Mouse (Mus musculus) limb, embryonic 11.5 days (tissue): ENCODE results near the gene Sh3bp5l. TPM values are rescaled to one million over a fixed set of nuclear protein-coding genes. Genes with fewer than 3 reads are reported as not detected.

Experiments
- ATAC-seq: fragments of 200-750 bp; cut with Nextera tagmentation; 2 replicates; pipeline ENCODE4 v1.8.0; 2017; ENCODE audit warnings: low read depth; ENCODE audit not compliant: insufficient number of reproducible peaks, low FRiP score, low TSS enrichment
- DNase-seq: peaks from one replicate; pipeline ENCODE4 v3.0.0-alpha.2; 2015; ENCODE audit warnings: low spot score
- H3K27ac ChIP-seq: fragments of 300-500 bp; sonication (generic); replicated peaks from 2 replicates; pipeline ENCODE4 v1.5.1; 2014; ENCODE audit warnings: low read depth, mild to moderate bottlenecking, low read length
- H3K27me3 ChIP-seq: fragments of 300-500 bp; sonication (generic); 2 replicates; pipeline ENCODE4 v1.6.1; 2014; ENCODE audit warnings: mild to moderate bottlenecking, low read length, mixed read lengths; ENCODE audit not compliant: control insufficient read depth, insufficient read depth
- H3K36me3 ChIP-seq: fragments of 300-500 bp; sonication (generic); 2 replicates; pipeline ENCODE4 v1.6.1; 2014; ENCODE audit warnings: mild to moderate bottlenecking, low read length, moderate library complexity, mixed read lengths; ENCODE audit not compliant: control insufficient read depth, insufficient read depth
- H3K4me1 ChIP-seq: fragments of 300-500 bp; sonication (generic); 2 replicates; pipeline ENCODE4 v1.6.1; 2014; ENCODE audit warnings: low read length, mixed read lengths; ENCODE audit not compliant: control insufficient read depth, insufficient read depth
- H3K4me2 ChIP-seq: fragments of 300-500 bp; sonication (generic); 2 replicates; pipeline ENCODE4 v1.6.1; 2014; ENCODE audit warnings: low read depth, mild to moderate bottlenecking, moderate library complexity; ENCODE audit not compliant: severe bottlenecking
- H3K4me3 ChIP-seq: fragments of 300-500 bp; sonication (generic); 2 replicates; pipeline ENCODE4 v1.5.1; 2014; ENCODE audit warnings: low read depth, low read length
- H3K9ac ChIP-seq: fragments of 300-500 bp; sonication (generic); 2 replicates; pipeline ENCODE4 v1.6.1; 2014; ENCODE audit warnings: mild to moderate bottlenecking, low read length
- H3K9me3 ChIP-seq: fragments of 300-500 bp; sonication (generic); 2 replicates; pipeline ENCODE4 v1.6.1; 2016; ENCODE audit warnings: low read length; ENCODE audit not compliant: control insufficient read depth
- WGBS: fragments of 180-500 bp; shearing (Covaris S2); extraction: QIAGEN DNeasy Blood & Tissue Kit; methylation state at CpG from one replicate; pipeline ENCODE4 v1.1.7; 2014; 5-methylcytosine and 5-hydroxymethylcytosine counted together
- polyA plus RNA-seq: library from polyadenylated mRNA; unstranded; fragments of >200 nt; fragmentation: Nextera tagmentation; extraction: Ambion mirVana; gene quantifications from 2 replicates; pipeline ENCODE4 v1.2.1, GENCODE M21; 2014

Sh3bp5l gene
- polyA plus RNA-seq, result 27.0 and 27.7 TPM in 2 replicates

DNA sequence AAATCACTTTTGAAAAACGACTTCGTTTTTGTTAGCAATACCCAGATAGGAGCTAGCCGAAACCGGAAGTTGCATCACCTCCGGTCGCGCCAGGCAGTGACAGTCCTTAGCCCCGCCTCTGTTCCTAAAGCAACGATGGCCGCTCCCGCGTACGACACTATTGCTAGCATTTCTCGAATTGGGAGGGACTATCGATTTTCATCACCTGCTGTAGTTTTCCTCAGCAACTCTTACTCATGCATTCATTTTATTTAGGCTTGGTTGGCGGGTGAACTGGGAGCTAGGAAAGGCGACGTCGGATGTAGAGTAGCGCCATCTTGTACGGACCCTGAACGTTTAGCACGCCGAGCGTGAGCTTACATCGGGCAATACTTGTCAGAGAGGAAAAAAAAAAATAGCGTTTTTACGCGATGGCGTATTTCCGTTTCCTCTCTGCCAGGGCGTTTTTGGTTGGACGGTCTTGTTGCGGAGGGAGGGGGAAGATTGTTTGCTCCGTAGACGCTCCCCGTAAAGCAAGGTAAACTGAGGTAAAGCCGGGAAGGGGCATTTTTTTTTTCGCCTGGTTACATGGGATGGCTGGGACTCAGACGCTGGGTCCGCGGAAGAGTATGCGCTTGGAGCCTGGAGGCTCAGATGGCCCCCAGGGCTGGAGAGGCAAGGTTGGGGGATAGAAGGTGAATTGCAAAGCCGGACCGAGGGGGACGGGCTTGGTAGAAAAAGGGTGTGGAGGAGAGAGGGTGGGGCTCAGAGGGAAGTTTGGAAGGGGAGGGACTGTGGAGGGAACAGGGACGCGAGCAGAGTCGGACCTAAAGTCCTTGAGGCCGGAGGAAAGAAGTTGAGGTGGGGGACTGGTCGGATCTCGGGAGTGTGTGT lies at the start of gene Sh3bp5l, which contains the start of gene Zfp672:
TSS of gene Sh3bp5l (plus strand) at position 449 of the 873 bp plus-strand sequence.
TSS of gene Zfp672 (minus strand) at position 64 of the 873 bp plus-strand sequence.
- H3K9me3 ChIP-seq, result no peaks in the 10 kb centered on the region
- H3K9ac ChIP-seq, result peak within 1 kb of the TSS; percentile 84
- peak within 1 kb of the TSS; percentile 96 for H3K4me2 ChIP-seq
- H3K27me3 ChIP-seq, result no peaks in the 10 kb centered on the region
- no peaks in the 10 kb centered on the region for H3K36me3 ChIP-seq
- ATAC-seq, result peak; percentile 93
- peak within 1 kb of the TSS; percentile 79 for H3K4me3 ChIP-seq
- under 1% methylated on average over 52 of the region's 52 CpGs for WGBS
- DNase-seq, result peak; percentile 91
- H3K4me1 ChIP-seq, result peaks cover 14% of the 10 kb centered on the region
- H3K27ac ChIP-seq, result no peak within 1 kb of the TSS

DNA sequence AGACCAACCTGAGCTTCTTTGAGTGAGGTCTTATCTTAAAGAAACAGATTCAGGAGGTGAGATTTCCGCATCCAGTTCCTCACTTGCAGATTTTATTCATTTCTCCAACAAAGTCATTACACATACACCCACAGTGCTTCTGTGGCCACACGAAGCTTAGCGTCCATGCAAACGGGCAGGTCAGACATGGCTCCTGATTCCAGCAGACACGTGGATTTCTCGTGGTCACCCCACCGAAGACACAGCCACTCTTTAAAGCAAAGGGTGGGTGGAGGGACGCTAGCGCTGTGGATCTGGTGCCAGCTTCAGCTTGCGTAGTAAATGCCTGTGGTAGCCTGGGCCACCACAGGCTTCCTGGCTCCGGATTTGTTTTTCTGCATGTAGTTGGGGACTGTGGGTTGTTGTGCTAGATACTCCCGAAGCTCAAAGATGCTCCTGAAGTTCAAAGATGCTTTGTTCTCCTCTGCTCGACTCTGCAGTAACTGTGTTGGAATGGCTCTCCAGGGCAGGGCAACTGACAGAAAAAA lies 48.5 kb upstream of the Sh3bp5l start:
- no peak overlapping the region for H3K9ac ChIP-seq
- WGBS, result 89% methylated on average over 13 of the region's 13 CpGs
- DNase-seq, result no peak
- H3K36me3 ChIP-seq, result no peaks in the 10 kb centered on the region
- no peak for ATAC-seq
- no peaks in the 10 kb centered on the region for H3K4me1 ChIP-seq
- H3K4me3 ChIP-seq, result no peak overlapping the region
- no peaks in the 10 kb centered on the region for H3K27me3 ChIP-seq
- no peaks in the 10 kb centered on the region for H3K9me3 ChIP-seq
- no peak overlapping the region for H3K27ac ChIP-seq
- no peak overlapping the region for H3K4me2 ChIP-seq

DNA sequence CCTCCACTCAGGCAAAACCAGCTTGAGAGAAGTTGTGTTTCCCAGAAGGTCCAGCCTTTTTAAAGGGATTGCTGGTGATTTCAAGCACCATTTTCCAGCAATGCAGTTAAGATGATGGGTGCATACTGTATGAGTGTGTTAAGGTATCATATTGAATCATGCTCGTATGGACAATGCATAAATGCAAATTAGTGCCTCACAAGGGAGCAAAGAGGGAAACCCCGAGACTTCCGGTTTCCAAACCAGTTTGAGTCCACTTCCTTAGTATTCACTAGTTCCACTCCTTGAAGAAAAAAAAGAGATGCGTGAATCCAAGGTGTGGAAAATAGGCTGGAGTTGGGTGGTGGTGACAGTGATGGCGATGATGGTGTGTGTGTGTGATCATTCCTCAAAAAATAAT lies 48.0 kb upstream of the Sh3bp5l start:
- 86% methylated on average over 5 of the region's 5 CpGs for WGBS
- no peaks in the 10 kb centered on the region for H3K36me3 ChIP-seq
- ATAC-seq (no peak), DNase-seq (no peak)
- no peaks in the 10 kb centered on the region for H3K9me3 ChIP-seq
- no peak overlapping the region for H3K27ac ChIP-seq
- H3K9ac ChIP-seq, result no peak overlapping the region
- no peaks in the 10 kb centered on the region for H3K27me3 ChIP-seq
- H3K4me1 ChIP-seq, result no peaks in the 10 kb centered on the region
- no peak overlapping the region for H3K4me3 ChIP-seq
- no peak overlapping the region for H3K4me2 ChIP-seq

DNA sequence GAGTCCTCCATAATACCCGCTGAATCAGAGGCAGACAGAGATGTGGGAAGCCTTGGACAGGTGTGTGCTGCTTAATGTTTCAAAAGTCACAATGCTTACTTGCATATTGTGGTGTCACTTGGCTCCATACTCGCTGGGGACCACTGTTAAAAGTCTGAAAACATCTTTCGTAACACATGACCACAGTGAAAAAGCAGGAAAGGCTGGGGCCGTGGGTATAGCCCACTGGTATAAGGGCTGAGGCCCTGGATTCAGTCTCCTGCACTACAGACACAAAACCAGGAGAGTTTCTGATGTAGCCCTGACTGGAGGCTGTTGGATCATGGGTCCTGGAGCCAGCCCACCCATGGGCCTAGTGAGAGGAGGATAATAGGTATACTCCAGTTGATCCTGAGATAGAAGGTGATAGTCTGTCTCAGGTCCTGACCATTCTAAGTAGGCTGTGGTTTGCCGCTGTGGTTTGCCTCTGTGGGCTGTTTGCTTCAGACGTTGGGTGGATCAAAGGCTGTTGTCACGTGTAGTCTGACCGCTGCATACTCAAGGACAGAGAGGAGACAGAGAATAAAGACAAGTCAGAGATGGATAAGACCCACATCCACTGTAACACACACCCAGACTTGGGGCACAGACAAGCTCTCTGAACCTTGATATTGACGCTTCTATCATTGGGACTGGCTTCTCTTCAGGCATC lies 40.4 kb upstream of the Sh3bp5l start:
- no peak overlapping the region for H3K27ac ChIP-seq
- H3K4me3 ChIP-seq, result no peak overlapping the region
- H3K4me2 ChIP-seq, result no peak overlapping the region
- H3K4me1 ChIP-seq, result no peaks in the 10 kb centered on the region
- no peaks in the 10 kb centered on the region for H3K36me3 ChIP-seq
- no peak overlapping the region for H3K9ac ChIP-seq
- ATAC-seq (no peak), DNase-seq (no peak)
- H3K9me3 ChIP-seq, result no peaks in the 10 kb centered on the region
- H3K27me3 ChIP-seq, result no peaks in the 10 kb centered on the region
- 77% methylated on average over 9 of the region's 9 CpGs for WGBS

DNA sequence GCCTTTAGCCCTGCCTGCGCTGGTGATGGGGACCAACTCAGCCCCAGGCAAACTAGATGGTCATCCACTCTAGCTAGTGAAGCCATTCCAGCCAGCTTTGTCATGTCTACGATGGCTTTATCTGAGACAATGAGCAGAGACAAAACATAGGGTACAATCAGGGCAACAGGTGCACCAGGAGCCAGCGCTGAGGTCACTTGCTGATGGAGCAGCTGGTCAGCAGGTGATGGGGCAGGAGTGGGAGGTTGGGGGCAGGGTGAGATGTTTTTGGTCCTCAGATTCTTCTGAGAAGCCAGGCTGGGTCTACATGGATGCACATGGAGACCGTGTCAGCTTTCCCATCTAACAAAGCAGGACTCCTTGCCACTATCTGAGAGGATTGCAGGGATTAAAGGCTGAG lies 39.7 kb upstream of the Sh3bp5l start:
- no peaks in the 10 kb centered on the region for H3K27me3 ChIP-seq
- WGBS, result 91% methylated on average over 4 of the region's 4 CpGs

DNA sequence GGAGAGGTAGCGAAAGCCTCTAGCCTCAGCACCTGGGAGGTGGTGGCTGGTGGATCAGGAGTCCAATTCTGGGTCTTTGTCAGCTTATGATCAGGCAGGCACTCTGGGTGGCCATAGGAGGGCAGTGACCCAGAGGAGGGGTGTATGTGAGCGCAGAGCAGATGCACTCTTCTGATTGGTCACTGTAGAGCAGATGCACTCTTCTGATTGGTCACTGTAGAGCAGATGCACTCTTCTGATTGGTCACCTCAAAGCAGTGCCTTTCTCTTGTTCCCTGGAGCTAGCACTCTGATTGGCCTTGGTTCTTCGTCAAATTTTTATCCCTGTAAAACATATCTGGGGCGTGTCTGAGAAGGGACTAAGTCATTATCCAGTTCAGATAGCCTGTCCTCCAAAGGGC lies 37.7 kb upstream of the Sh3bp5l start:
- H3K4me3 ChIP-seq, result no peak overlapping the region
- no peak overlapping the region for H3K9ac ChIP-seq
- no peaks in the 10 kb centered on the region for H3K27me3 ChIP-seq
- 58% methylated on average over 4 of the region's 4 CpGs for WGBS
- DNase-seq (no peak), ATAC-seq (no peak)
- no peaks in the 10 kb centered on the region for H3K9me3 ChIP-seq
- no peaks in the 10 kb centered on the region for H3K36me3 ChIP-seq
- no peak overlapping the region for H3K27ac ChIP-seq
- no peaks in the 10 kb centered on the region for H3K4me1 ChIP-seq
- H3K4me2 ChIP-seq, result no peak overlapping the region

More for the DNA sequence above, 39.7 kb upstream of the Sh3bp5l start:
- H3K36me3 ChIP-seq, result no peaks in the 10 kb centered on the region
- no peaks in the 10 kb centered on the region for H3K4me1 ChIP-seq
- no peak overlapping the region for H3K27ac ChIP-seq
- no peak overlapping the region for H3K9ac ChIP-seq
- H3K4me3 ChIP-seq, result no peak overlapping the region
- no peak overlapping the region for H3K4me2 ChIP-seq
- no peak for ATAC-seq
- H3K9me3 ChIP-seq, result no peaks in the 10 kb centered on the region
- DNase-seq, result no peak

DNA sequence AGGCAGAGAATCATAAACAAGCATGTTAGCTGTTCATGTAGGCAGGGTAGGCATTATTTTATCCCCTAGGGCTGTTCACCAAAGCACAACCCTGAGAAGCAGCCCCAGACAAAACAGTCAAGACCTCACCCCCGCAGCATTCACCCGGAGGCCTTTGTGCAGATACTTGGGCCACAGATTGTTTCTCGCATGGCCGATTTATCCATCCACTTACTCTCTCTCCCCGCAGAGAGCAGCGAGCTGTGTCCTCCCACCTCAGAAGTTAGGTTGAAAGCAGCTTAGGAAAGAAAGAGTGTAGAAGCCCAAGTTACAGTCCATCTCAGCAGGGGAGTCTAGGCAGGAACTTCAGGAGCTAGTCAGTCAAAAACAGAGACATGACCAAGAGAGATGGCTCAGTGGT lies 33.1 kb upstream of the Sh3bp5l start:
- 90% methylated on average over 6 of the region's 6 CpGs for WGBS

DNA sequence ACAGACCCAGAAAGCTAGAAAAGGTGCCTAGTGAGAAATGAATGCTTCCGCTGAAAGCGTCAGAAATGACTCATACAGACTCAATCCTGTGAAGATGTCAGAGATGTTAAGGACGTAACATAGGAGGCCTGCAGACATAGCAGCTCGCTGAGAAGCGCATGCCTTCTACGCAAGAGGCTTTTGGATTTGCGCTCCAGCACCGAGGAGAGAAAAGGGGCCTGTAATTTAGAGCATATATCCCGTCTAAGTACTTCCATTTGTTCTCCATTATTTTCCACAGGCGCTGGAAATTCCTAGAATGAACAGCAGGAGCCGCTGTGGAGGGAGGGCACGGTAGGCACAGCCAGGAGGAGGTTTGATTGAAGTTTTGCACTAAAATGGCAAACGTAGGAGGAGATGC lies 29.5 kb upstream of the Sh3bp5l start:
- H3K9ac ChIP-seq, result no peak overlapping the region

More for the DNA sequence above, 33.1 kb upstream of the Sh3bp5l start:
- ATAC-seq, result no peak
- H3K27ac ChIP-seq, result no peak overlapping the region
- H3K9me3 ChIP-seq, result no peaks in the 10 kb centered on the region
- H3K4me2 ChIP-seq, result no peak overlapping the region
- no peak overlapping the region for H3K9ac ChIP-seq
- H3K4me3 ChIP-seq, result no peak overlapping the region
- H3K27me3 ChIP-seq, result no peaks in the 10 kb centered on the region
- no peaks in the 10 kb centered on the region for H3K4me1 ChIP-seq
- H3K36me3 ChIP-seq, result no peaks in the 10 kb centered on the region
- no peak for DNase-seq

More for the DNA sequence above, 29.5 kb upstream of the Sh3bp5l start:
- peak; percentile 91 for DNase-seq
- no peak overlapping the region for H3K27ac ChIP-seq
- ATAC-seq, result no peak
- no peaks in the 10 kb centered on the region for H3K36me3 ChIP-seq
- H3K4me1 ChIP-seq, result no peaks in the 10 kb centered on the region
- no peaks in the 10 kb centered on the region for H3K27me3 ChIP-seq
- no peaks in the 10 kb centered on the region for H3K9me3 ChIP-seq
- peak overlapping the region; percentile 55; the same call in 1 of the 2 replicates for H3K4me3 ChIP-seq
- 14% methylated on average over 13 of the region's 13 CpGs for WGBS
- H3K4me2 ChIP-seq, result peak overlapping the region; percentile 36
